Comparison of ENCODE assay signal across 33 mouse cellular contexts in genomic region chr12:4355019-4355730, GRCm38 (mm10).
DNase-seq lines count a peak whose midpoint lies in the region; ATAC-seq and TF ChIP-seq lines count a peak whose summit lies in the region.
"Had no signal": no experiment of that assay in that cellular context is flagged by ENCODE, and none has a peak within 500 bp of the region (broad histone marks: within the 10 kb centered on the region; RNA-seq: fewer than 3 reads in every experiment).

No protein-coding gene starts in this region.

- H3K27me3 ChIP-seq in heart, embryonic 15.5 days: no peaks in the 10 kb centered on the region
- no peaks in the 10 kb centered on the region for H3K27me3 ChIP-seq in lung, embryonic 15.5 days
- no peaks in the 10 kb centered on the region for H3K27me3 ChIP-seq in intestine, embryonic 15.5 days (replicated peaks)
- H3K27me3 ChIP-seq: embryonic facial prominence, embryonic 12.5 days; hindbrain, embryonic 13.5 days; kidney, embryonic 15.5 days; Patski had no signal

- H3K4me3 ChIP-seq in heart, embryonic 15.5 days: no peak overlapping the region
- H3K4me3 ChIP-seq in lung, embryonic 15.5 days: no peak overlapping the region
- no peak overlapping the region for H3K4me3 ChIP-seq in ES-E14 (ENCODE audit: insufficient read depth in 1 of 2, low read depth in 1 of 2, low read length in 2 of 2, poor library complexity in 1 of 2, severe bottlenecking in 1 of 2)
- no peak overlapping the region for H3K4me3 ChIP-seq in intestine, embryonic 15.5 days (replicated peaks)
- H3K4me3 ChIP-seq: embryonic facial prominence, embryonic 12.5 days; forebrain, embryonic 10.5 days; heart, embryonic 10.5 days; hindbrain, embryonic 13.5 days; kidney, embryonic 15.5 days; layer of hippocampus, adult 2 months had no signal

- 35% methylated on average over 2 of the region's 2 CpGs for WGBS in heart, embryonic 15.5 days
- 50% methylated on average over 2 of the region's 2 CpGs for WGBS in lung, embryonic 15.5 days
- WGBS in intestine, embryonic 15.5 days: 66% methylated on average over 2 of the region's 2 CpGs

- peak overlapping the region; percentile 3; the same call in 1 of the 2 replicates for H3K27ac ChIP-seq in heart, embryonic 15.5 days
- peak overlapping the region; percentile 69 for H3K27ac ChIP-seq in lung, embryonic 15.5 days
- H3K27ac ChIP-seq in ES-E14 (ENCODE audit: insufficient read depth, low read depth, low read length, poor library complexity, severe bottlenecking): peak overlapping the region; percentile 76; the same call in 1 of the 2 replicates
- no peak overlapping the region for H3K27ac ChIP-seq in intestine, embryonic 15.5 days
- H3K27ac ChIP-seq: embryonic facial prominence, embryonic 12.5 days; forebrain, embryonic 10.5 days; heart, embryonic 10.5 days; hindbrain, embryonic 13.5 days; kidney, embryonic 15.5 days; layer of hippocampus, adult 2 months; liver, embryonic 14.5 days had no signal

- H3K4me1 ChIP-seq in heart, embryonic 15.5 days (replicated peaks): 0 out of 2 replicates have a peak, but pooled peaks cover 2% of the 10 kb centered on the region
- H3K4me1 ChIP-seq in lung, embryonic 15.5 days: 0 out of 2 replicates have a peak, but pooled peaks cover 2% of the 10 kb centered on the region
- peaks cover 9 to 28% of the 10 kb centered on the region in 2 experiments; a peak in 3 of 4 replicates for H3K4me1 ChIP-seq in ES-E14 (ENCODE audit: control insufficient read depth in 2 of 2, insufficient read depth in 2 of 2, low read length in 2 of 2, poor library complexity in 1 of 2)
- no peaks in the 10 kb centered on the region for H3K4me1 ChIP-seq in intestine, embryonic 15.5 days (replicated peaks)
- H3K4me1 ChIP-seq: embryonic facial prominence, embryonic 12.5 days; heart, embryonic 10.5 days; kidney, embryonic 15.5 days had no signal

- H3K9me3 ChIP-seq in heart, embryonic 15.5 days (replicated peaks): no peaks in the 10 kb centered on the region
- H3K9me3 ChIP-seq in lung, embryonic 15.5 days: no peaks in the 10 kb centered on the region
- no peaks in the 10 kb centered on the region for H3K9me3 ChIP-seq in ES-E14 (ENCODE audit: control insufficient read depth, insufficient read depth, low read depth, low read length)
- H3K9me3 ChIP-seq in intestine, embryonic 15.5 days: no peaks in the 10 kb centered on the region
- H3K9me3 ChIP-seq: embryonic facial prominence, embryonic 12.5 days; forebrain, embryonic 10.5 days; G1E; heart, embryonic 10.5 days; hindbrain, embryonic 13.5 days; kidney, embryonic 15.5 days had no signal

- no peak for DNase-seq in heart, adult 9 months (ENCODE audit: low spot score in 2 of 2)
- no peak for DNase-seq in lung, postnatal 10 days
- peak; percentile 53 for DNase-seq in 3T3-L1 (ENCODE audit: low read depth, low spot score)
- DNase-seq in ES-E14 (ENCODE audit: low read depth, low spot score): no peak
- DNase-seq in spleen, adult 12 weeks (ENCODE audit: low spot score): no peak
- DNase-seq: adrenal gland, postnatal 10 days; cerebellum, adult 11 months; cerebellum, adult 9-10 months; cerebellum, postnatal 36 days; gastrocnemius, postnatal 10 days; heart, postnatal 4 days; kidney, postnatal 36 days; left cerebral cortex, postnatal 4 days; liver; right cerebral cortex, postnatal 25 days; spleen, adult 18-20 months; thymus, postnatal 14 days had no signal

- no peak overlapping the region for H3K9ac ChIP-seq in heart, embryonic 15.5 days
- H3K9ac ChIP-seq in lung, embryonic 15.5 days: no peak overlapping the region
- H3K9ac ChIP-seq in ES-E14 (ENCODE audit: insufficient read depth, low read depth, low read length, poor library complexity, severe bottlenecking): peak overlapping the region; percentile 43; the same call in 1 of the 2 replicates
- H3K9ac ChIP-seq in intestine, embryonic 15.5 days: no peak overlapping the region
- H3K9ac ChIP-seq: embryonic facial prominence, embryonic 12.5 days; hindbrain, embryonic 13.5 days; kidney, embryonic 15.5 days; liver, embryonic 14.5 days had no signal

- in situ Hi-C loops in ES-E14 (cut with MboI; ENCODE audit: low sequenced_read_pairs in 2 of 2, unreplicated experiment in 2 of 2): no loop called here

- no peak for ATAC-seq in heart, embryonic 15.5 days (replicated peaks; ENCODE audit: insufficient number of reproducible peaks, insufficient read depth, low FRiP score, low read depth)
- peak; percentile 78; the same call in 1 of the 2 replicates for ATAC-seq in lung, embryonic 15.5 days (ENCODE audit: borderline replicate concordance, extremely low read depth, low FRiP score, low TSS enrichment)
- no peak for ATAC-seq in intestine, embryonic 15.5 days
- ATAC-seq: CD4-positive, CD25-positive, alpha-beta regulatory T cell, adult 4 months; forebrain, embryonic 16.5 days; intestine, postnatal 0 days; midbrain, embryonic 16.5 days; Patski had no signal

- H3K4me2 ChIP-seq in heart, embryonic 15.5 days: no peak overlapping the region
- H3K4me2 ChIP-seq in lung, embryonic 15.5 days: no peak overlapping the region
- H3K4me2 ChIP-seq in intestine, embryonic 15.5 days (replicated peaks): no peak overlapping the region
- H3K4me2 ChIP-seq: embryonic facial prominence, embryonic 12.5 days; hindbrain, embryonic 13.5 days; kidney, embryonic 15.5 days had no signal

- no peaks in the 10 kb centered on the region for H3K36me3 ChIP-seq in heart, embryonic 15.5 days
- H3K36me3 ChIP-seq in lung, embryonic 15.5 days: no peaks in the 10 kb centered on the region
- H3K36me3 ChIP-seq in ES-E14 (ENCODE audit: control insufficient read depth, insufficient read depth, low read length, poor library complexity, severe bottlenecking): no peaks in the 10 kb centered on the region
- no peaks in the 10 kb centered on the region for H3K36me3 ChIP-seq in intestine, embryonic 15.5 days
- H3K36me3 ChIP-seq: embryonic facial prominence, embryonic 12.5 days; G1E; heart, embryonic 10.5 days; hindbrain, embryonic 13.5 days; kidney, embryonic 15.5 days had no signal

TF ChIP-seq in ES-E14, 5 proteins besides CTCF, POLR2A, EP300 and RAD21:
- TF ChIP-seq MAFK (IDR thresholded peaks at IDR 0.05; ENCODE audit: insufficient read depth, low read depth, low read length) (no peak), ZC3H11A (IDR thresholded peaks at IDR 0.05; ENCODE audit: borderline replicate concordance, low read depth, low read length) (no peak)
TF ChIP-seq in ES-E14: peak in this region for 0.
